ENCODE assay signal across 23 mouse cellular contexts in the genomic region with DNA sequence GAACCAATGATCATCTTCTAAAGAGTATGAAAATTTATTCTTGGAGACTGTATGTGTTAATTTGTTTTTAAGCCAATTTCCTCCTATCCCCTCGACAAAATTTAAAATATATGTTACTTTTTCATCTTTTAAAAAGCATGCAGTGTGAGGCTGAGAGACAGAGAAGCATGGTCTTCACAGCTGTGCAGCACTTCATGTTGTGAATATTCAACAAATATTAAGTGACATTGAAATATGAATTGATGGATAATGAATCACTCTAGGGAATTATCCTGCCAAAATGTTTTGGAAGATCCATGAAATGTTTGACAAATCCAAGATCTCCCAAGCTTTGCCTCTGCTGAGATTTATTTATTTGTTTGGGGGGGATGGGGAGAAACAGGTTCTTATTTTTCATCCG.
A peak's percentile ranks its signal among the peaks of the same experiment; 100 is the strongest.
DNase-seq lines count a peak whose midpoint lies in the region; ATAC-seq and TF ChIP-seq lines count a peak whose summit lies in the region.
"Had no signal": no experiment of that assay in that cellular context is flagged by ENCODE, and none has a peak within 500 bp of the region (broad histone marks: within the 10 kb centered on the region; RNA-seq: fewer than 3 reads in every experiment).

No protein-coding gene starts in this region.

- no peak overlapping the region for H3K4me2 ChIP-seq in forebrain, embryonic 13.5 days
- no peak overlapping the region for H3K4me2 ChIP-seq in forebrain, embryonic 12.5 days
- no peak overlapping the region for H3K4me2 ChIP-seq in forebrain, embryonic 15.5 days (replicated peaks)
- H3K4me2 ChIP-seq in forebrain, embryonic 11.5 days (ENCODE audit: low read depth, low read length, severe bottlenecking): no peak overlapping the region
- H3K4me2 ChIP-seq in forebrain, embryonic 16.5 days (ENCODE audit: low read length): no peak overlapping the region
- H3K4me2 ChIP-seq: embryonic facial prominence, embryonic 12.5 days had no signal

- no peaks in the 10 kb centered on the region for H3K36me3 ChIP-seq in forebrain, embryonic 13.5 days (ENCODE audit: poor library complexity, severe bottlenecking)
- H3K36me3 ChIP-seq in forebrain, embryonic 12.5 days (replicated peaks): no peaks in the 10 kb centered on the region
- H3K36me3 ChIP-seq in forebrain, embryonic 15.5 days: no peaks in the 10 kb centered on the region
- H3K36me3 ChIP-seq in forebrain, embryonic 11.5 days (ENCODE audit: control insufficient read depth, insufficient read depth, low read length): no peaks in the 10 kb centered on the region
- no peaks in the 10 kb centered on the region for H3K36me3 ChIP-seq in forebrain, embryonic 16.5 days (ENCODE audit: control insufficient read depth, insufficient read depth)
- H3K36me3 ChIP-seq: embryonic facial prominence, embryonic 10.5 days; embryonic facial prominence, embryonic 12.5 days; G1E had no signal

- peak; percentile 58; the same call in 1 of the 2 replicates for ATAC-seq in forebrain, embryonic 13.5 days
- no peak for ATAC-seq in forebrain, embryonic 12.5 days (ENCODE audit: low FRiP score)
- ATAC-seq in forebrain, embryonic 15.5 days (replicated peaks): peak; percentile 41; the same call in 1 of the 2 replicates
- ATAC-seq in forebrain, embryonic 11.5 days (replicated peaks; ENCODE audit: low FRiP score): no peak
- ATAC-seq in forebrain, embryonic 16.5 days: peak; percentile 69
- ATAC-seq: activated CD4-positive, CD25-positive, alpha-beta regulatory T cell, adult 4 months; CD4-positive, CD25-positive, alpha-beta regulatory T cell, adult 4 months; Patski had no signal

- TF ChIP-seq CTCF in brain, embryonic 14.5 days (IDR thresholded peaks at IDR 0.05; ENCODE audit: borderline replicate concordance, extremely low read depth, insufficient read depth, insufficient read length): no peak

- no peak for TF ChIP-seq POLR2A in brain, embryonic 14.5 days (IDR thresholded peaks at IDR 0.05; ENCODE audit: borderline replicate concordance, extremely low read depth, insufficient read depth, insufficient read length, poor library complexity, severe bottlenecking)

- no peaks in the 10 kb centered on the region for H3K9me3 ChIP-seq in forebrain, embryonic 13.5 days (replicated peaks)
- H3K9me3 ChIP-seq in forebrain, embryonic 12.5 days: no peaks in the 10 kb centered on the region
- H3K9me3 ChIP-seq in forebrain, embryonic 15.5 days: no peaks in the 10 kb centered on the region
- no peaks in the 10 kb centered on the region for H3K9me3 ChIP-seq in forebrain, embryonic 11.5 days (ENCODE audit: control insufficient read depth, low read length)
- H3K9me3 ChIP-seq in forebrain, embryonic 16.5 days (ENCODE audit: control insufficient read depth, low read length): no peaks in the 10 kb centered on the region
- H3K9me3 ChIP-seq: embryonic facial prominence, embryonic 10.5 days; embryonic facial prominence, embryonic 12.5 days had no signal

- no peak overlapping the region for H3K27ac ChIP-seq in forebrain, embryonic 13.5 days
- H3K27ac ChIP-seq in forebrain, embryonic 12.5 days: no peak overlapping the region
- no peak overlapping the region for H3K27ac ChIP-seq in forebrain, embryonic 15.5 days (replicated peaks)
- no peak overlapping the region for H3K27ac ChIP-seq in forebrain, embryonic 11.5 days (ENCODE audit: low read depth, low read length)
- H3K27ac ChIP-seq in forebrain, embryonic 16.5 days (ENCODE audit: low read length): no peak overlapping the region; the same call in 1 of the 2 replicates
- H3K27ac ChIP-seq: embryonic facial prominence, embryonic 10.5 days; embryonic facial prominence, embryonic 12.5 days had no signal

- no peaks in the 10 kb centered on the region for H3K4me1 ChIP-seq in forebrain, embryonic 13.5 days
- no peaks in the 10 kb centered on the region for H3K4me1 ChIP-seq in forebrain, embryonic 12.5 days
- no peaks in the 10 kb centered on the region for H3K4me1 ChIP-seq in forebrain, embryonic 15.5 days
- no peaks in the 10 kb centered on the region for H3K4me1 ChIP-seq in forebrain, embryonic 11.5 days (replicated peaks; ENCODE audit: control insufficient read depth, insufficient read depth, low read length)
- no peaks in the 10 kb centered on the region for H3K4me1 ChIP-seq in forebrain, embryonic 16.5 days (replicated peaks; ENCODE audit: control insufficient read depth, insufficient read depth, low read length)
- H3K4me1 ChIP-seq: embryonic facial prominence, embryonic 10.5 days; embryonic facial prominence, embryonic 12.5 days had no signal

- WGBS in forebrain, embryonic 13.5 days: 80% methylated on average over 2 of the region's 2 CpGs
- 90% methylated on average over 2 of the region's 2 CpGs for WGBS in forebrain, embryonic 12.5 days
- WGBS in forebrain, embryonic 15.5 days: 58% methylated on average over 2 of the region's 2 CpGs
- 86% methylated on average over 2 of the region's 2 CpGs for WGBS in forebrain, embryonic 11.5 days
- 51% methylated on average over 2 of the region's 2 CpGs for WGBS in forebrain, embryonic 16.5 days

- no peak for DNase-seq in forebrain, embryonic 11.5 days (ENCODE audit: low spot score)
- peak; percentile 59 for DNase-seq in brain, embryonic 14.5 days (ENCODE audit: low read depth)
- DNase-seq in adrenal gland, postnatal 36 days: no peak
- DNase-seq in kidney, adult 18-20 months: no peak
- DNase-seq: adrenal gland, adult 8-10 months; adrenal gland, postnatal 14 days; B cell, adult 2 months; cerebellum, adult 11 months; cerebellum, adult 18-20 months; cerebellum, adult 8-10 months; cerebellum, postnatal 10 days; cerebellum, postnatal 25 days had no signal

- H3K4me3 ChIP-seq in forebrain, embryonic 13.5 days: no peak overlapping the region
- no peak overlapping the region for H3K4me3 ChIP-seq in forebrain, embryonic 12.5 days (replicated peaks)
- H3K4me3 ChIP-seq in forebrain, embryonic 15.5 days: no peak overlapping the region
- no peak overlapping the region for H3K4me3 ChIP-seq in forebrain, embryonic 11.5 days (ENCODE audit: low read depth, low read length)
- no peak overlapping the region for H3K4me3 ChIP-seq in forebrain, embryonic 16.5 days (replicated peaks; ENCODE audit: low read length)
- H3K4me3 ChIP-seq: embryonic facial prominence, embryonic 10.5 days; embryonic facial prominence, embryonic 12.5 days had no signal

- no peak overlapping the region for H3K9ac ChIP-seq in forebrain, embryonic 13.5 days
- no peak overlapping the region for H3K9ac ChIP-seq in forebrain, embryonic 12.5 days
- H3K9ac ChIP-seq in forebrain, embryonic 15.5 days (replicated peaks): no peak overlapping the region
- no peak overlapping the region for H3K9ac ChIP-seq in forebrain, embryonic 11.5 days (ENCODE audit: low read length)
- no peak overlapping the region for H3K9ac ChIP-seq in forebrain, embryonic 16.5 days (replicated peaks; ENCODE audit: low read depth, low read length)
- H3K9ac ChIP-seq: embryonic facial prominence, embryonic 12.5 days had no signal

- H3K27me3 ChIP-seq in forebrain, embryonic 13.5 days: no peaks in the 10 kb centered on the region
- no peaks in the 10 kb centered on the region for H3K27me3 ChIP-seq in forebrain, embryonic 12.5 days
- H3K27me3 ChIP-seq in forebrain, embryonic 15.5 days: no peaks in the 10 kb centered on the region
- no peaks in the 10 kb centered on the region for H3K27me3 ChIP-seq in forebrain, embryonic 11.5 days (ENCODE audit: control insufficient read depth, insufficient read depth, low read length)
- no peaks in the 10 kb centered on the region for H3K27me3 ChIP-seq in forebrain, embryonic 16.5 days (replicated peaks; ENCODE audit: control insufficient read depth, insufficient read depth, low read length)
- H3K27me3 ChIP-seq: CH12.LX; embryonic facial prominence, embryonic 12.5 days had no signal

Comparison
In these comparisons a context has a peak if more than half of its experiments do, and no peak if none do; other contexts are left out.
1. ATAC-seq: peak in forebrain, embryonic 13.5 days (single experiment), forebrain, embryonic 15.5 days (single experiment) and forebrain, embryonic 16.5 days (single experiment); none in forebrain, embryonic 12.5 days (single experiment) and forebrain, embryonic 11.5 days (single experiment).